Mouse (Mus musculus) kidney, adult 2 months (tissue): ENCODE measurements at regions not wholly inside any gene's neighbourhood (a gene's known extent, or its start where the extent isn't known, plus 50 kb on each side); places are given as distances from the start of the nearest gene placed in this dataset.

Source experiments
- DNase-seq: peaks from one replicate; pipeline ENCODE4 v3.0.0; 2021
- H3K27ac ChIP-seq: fragments of 200-500 bp; 2 replicates; pipeline ENCODE4 v1.5.1; 2012; ENCODE audit warnings: low read depth, low read length, control low read depth, inconsistent platforms; ENCODE audit not compliant: insufficient read depth
- H3K27me3 ChIP-seq: fragments of 200-500 bp; replicated peaks from 2 replicates; pipeline ENCODE4 v1.6.1; 2012; ENCODE audit warnings: mild to moderate bottlenecking, moderate library complexity, low read length, inconsistent platforms; ENCODE audit not compliant: control insufficient read depth, insufficient read depth
- H3K36me3 ChIP-seq: fragments of 200-500 bp; 2 replicates; pipeline ENCODE4 v1.6.1; 2012; ENCODE audit warnings: mild to moderate bottlenecking, moderate library complexity, low read length, inconsistent platforms; ENCODE audit not compliant: control insufficient read depth, insufficient read depth
- H3K4me1 ChIP-seq: fragments of 200-500 bp; 2 replicates; pipeline ENCODE4 v1.6.1; 2011; ENCODE audit warnings: low read length; ENCODE audit not compliant: control insufficient read depth, insufficient read depth
- H3K4me3 ChIP-seq: fragments of 200-500 bp; 2 replicates; pipeline ENCODE4 v1.5.1; 2011; ENCODE audit warnings: mild to moderate bottlenecking, low read depth, low read length, control low read depth; ENCODE audit not compliant: insufficient read depth
- CTCF ChIP-seq: fragments of 200-500 bp; conservative IDR thresholded peaks from 2 replicates; pipeline ENCODE4 v1.5.1; 2011; ENCODE audit warnings: low read depth, mild to moderate bottlenecking, control low read depth, low read length, moderate library complexity, mixed read lengths; ENCODE audit not compliant: insufficient read depth, insufficient read length
- POLR2A ChIP-seq: fragments of 200-500 bp; IDR thresholded peaks from one replicate; pipeline ENCODE4 v1.6.1; 2011; ENCODE audit warnings: low read depth, low read length, control low read depth
- WGBS: fragments of 180-500 bp; shearing (Covaris S2); methylation state at CpG from one replicate; pipeline ENCODE4 v1.1.7; 2018; 5-methylcytosine and 5-hydroxymethylcytosine counted together

DNA sequence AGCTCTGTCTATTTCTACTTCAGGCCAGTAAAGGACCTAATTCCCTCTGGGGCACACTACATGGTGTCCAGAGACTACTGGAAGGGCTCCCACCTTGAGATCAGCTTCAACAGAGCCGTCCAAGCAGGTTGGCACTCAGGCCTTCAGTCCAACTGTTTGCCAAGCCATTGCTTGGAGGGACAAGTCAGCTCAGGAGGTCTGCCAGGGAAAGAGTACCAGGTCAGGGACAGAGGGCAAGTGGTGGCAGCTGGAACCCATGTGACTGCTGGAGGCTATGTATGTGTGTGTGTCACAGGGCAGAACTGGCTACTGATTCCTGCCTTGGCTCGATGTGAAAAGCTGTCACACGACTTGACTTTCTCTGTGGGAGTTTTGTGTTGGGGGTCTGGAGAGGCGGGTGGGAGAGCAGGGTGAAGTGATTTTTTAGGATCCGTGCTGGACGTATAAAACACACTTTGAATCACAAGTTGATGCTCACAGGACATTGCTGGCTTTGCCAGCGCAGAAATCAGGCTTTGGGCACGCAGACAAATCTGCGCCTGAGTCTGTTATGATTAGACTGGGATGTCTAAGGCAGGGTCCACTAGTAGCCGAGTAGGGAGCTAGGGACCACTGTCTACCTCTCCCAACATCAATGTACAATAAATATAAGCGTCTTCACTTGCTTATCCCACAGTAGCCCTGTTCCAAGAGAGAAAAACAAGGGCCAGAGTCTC lies 118.0 kb downstream of the Sec61b start:
- peak; percentile 11 for DNase-seq
- no peaks in the 10 kb centered on the region for H3K4me1 ChIP-seq
- H3K27me3 ChIP-seq, result no peaks in the 10 kb centered on the region
- TF ChIP-seq POLR2A (no peak), CTCF (no peak)
- H3K27ac ChIP-seq, result no peak overlapping the region
- WGBS, result 85% methylated on average over 11 of the region's 11 CpGs
- no peak overlapping the region for H3K4me3 ChIP-seq
- H3K36me3 ChIP-seq, result no peaks in the 10 kb centered on the region

DNA sequence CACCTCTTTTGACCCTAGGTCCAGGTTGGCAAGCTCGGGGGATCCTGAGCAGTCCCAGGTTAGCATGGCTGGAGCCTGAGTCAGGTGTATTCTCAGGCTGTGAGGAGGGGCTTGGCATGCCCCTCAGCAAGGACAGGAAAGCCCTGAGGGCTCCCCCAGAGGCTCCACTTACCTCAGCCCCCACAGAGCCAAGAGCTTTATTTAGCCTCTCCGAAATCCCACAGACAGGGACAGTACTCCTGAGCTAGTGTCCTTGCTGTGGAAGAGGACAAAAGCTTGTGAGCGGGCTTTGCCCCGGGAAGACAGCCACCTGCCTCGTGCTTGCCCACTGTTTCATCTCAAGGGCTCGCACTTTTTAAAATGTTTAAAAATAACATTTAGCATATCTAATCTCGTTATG lies 118.7 kb downstream of the Sec61b start:
- Histone ChIP-seq H3K36me3 (no peaks in the 10 kb centered on the region), H3K27me3 (no peaks in the 10 kb centered on the region), H3K4me3 (no peak overlapping the region), H3K4me1 (no peaks in the 10 kb centered on the region), H3K27ac (no peak overlapping the region)
- TF ChIP-seq POLR2A, result no peak
- TF ChIP-seq CTCF, result no peak
- WGBS, result 85% methylated on average over 7 of the region's 7 CpGs
- DNase-seq, result no peak

DNA sequence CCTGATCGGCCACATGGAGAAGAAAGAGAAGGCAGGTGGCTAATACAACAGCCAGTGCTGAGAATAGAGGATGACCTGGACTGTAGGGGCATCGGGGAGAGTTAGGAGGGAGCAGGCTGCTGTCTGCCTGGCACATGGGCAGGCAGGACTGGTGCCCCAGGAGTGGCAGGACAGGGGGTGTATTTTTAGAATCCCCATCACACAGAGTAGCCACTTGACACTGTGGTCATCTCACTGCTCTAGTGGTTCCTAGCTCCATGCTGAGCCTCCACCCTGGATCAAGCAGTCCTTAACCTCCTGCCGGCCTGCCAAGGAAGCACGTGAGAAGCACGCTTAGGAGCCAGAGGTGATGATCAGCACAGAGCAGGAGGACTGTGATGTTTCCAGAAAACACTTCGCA lies 119.7 kb downstream of the Sec61b start:
- DNase-seq, result no peak
- no peaks in the 10 kb centered on the region for H3K4me1 ChIP-seq
- 80% methylated on average over 6 of the region's 6 CpGs for WGBS
- H3K27ac ChIP-seq, result no peak overlapping the region
- no peaks in the 10 kb centered on the region for H3K36me3 ChIP-seq
- no peak overlapping the region for H3K4me3 ChIP-seq
- H3K27me3 ChIP-seq, result no peaks in the 10 kb centered on the region
- TF ChIP-seq CTCF (no peak), POLR2A (no peak)

DNA sequence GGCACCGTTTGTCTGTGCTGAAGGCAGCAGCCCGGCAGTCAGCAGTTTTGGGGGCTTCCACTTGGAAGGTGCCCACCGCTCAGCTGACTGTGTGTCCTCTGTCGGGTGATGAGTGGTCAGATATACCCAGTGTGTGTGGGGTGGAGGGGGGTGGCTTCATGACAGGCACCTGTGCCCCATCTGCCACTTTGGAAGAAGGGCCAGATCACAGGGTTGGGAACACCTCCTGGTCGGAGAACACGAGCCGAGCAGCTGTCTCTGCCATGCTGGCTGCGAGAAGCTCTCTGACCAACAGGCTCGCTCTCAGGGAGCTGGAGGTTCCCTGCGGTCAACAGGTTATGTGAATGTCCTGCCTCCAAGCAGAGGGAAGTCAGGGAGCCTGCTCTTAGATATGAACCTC lies 121.4 kb downstream of the Sec61b start:
- no peak overlapping the region for H3K27ac ChIP-seq
- H3K4me3 ChIP-seq, result no peak overlapping the region
- TF ChIP-seq CTCF (no peak), POLR2A (no peak)
- 71% methylated on average over 10 of the region's 10 CpGs for WGBS
- DNase-seq, result no peak
- no peaks in the 10 kb centered on the region for H3K4me1 ChIP-seq
- H3K36me3 ChIP-seq, result no peaks in the 10 kb centered on the region
- no peaks in the 10 kb centered on the region for H3K27me3 ChIP-seq

DNA sequence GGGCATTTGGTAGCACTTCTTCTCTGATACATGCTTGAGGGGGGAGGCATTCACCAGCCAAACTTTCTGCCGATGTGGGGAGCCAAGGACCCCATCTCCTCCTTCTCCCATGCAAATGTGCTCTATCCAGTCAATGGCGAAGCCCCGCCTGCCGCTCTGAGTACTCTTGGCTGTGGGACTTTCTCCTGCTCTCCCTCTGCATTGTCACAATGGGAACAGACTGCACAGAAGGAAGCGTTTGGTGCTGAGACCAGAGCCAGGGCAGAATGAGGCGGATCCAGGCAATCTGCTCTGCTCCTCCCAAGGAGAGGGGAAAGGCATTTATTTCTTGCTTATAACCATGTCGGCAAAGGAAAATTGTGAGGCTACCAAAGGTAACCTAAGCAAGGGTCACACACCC lies 123.1 kb downstream of the Sec61b start:
- WGBS, result 68% methylated on average over 7 of the region's 7 CpGs
- DNase-seq, result no peak
- no peak for TF ChIP-seq CTCF
- no peak for TF ChIP-seq POLR2A
- no peaks in the 10 kb centered on the region for H3K36me3 ChIP-seq
- no peak overlapping the region for H3K27ac ChIP-seq
- no peak overlapping the region for H3K4me3 ChIP-seq
- H3K4me1 ChIP-seq, result no peaks in the 10 kb centered on the region
- no peaks in the 10 kb centered on the region for H3K27me3 ChIP-seq

DNA sequence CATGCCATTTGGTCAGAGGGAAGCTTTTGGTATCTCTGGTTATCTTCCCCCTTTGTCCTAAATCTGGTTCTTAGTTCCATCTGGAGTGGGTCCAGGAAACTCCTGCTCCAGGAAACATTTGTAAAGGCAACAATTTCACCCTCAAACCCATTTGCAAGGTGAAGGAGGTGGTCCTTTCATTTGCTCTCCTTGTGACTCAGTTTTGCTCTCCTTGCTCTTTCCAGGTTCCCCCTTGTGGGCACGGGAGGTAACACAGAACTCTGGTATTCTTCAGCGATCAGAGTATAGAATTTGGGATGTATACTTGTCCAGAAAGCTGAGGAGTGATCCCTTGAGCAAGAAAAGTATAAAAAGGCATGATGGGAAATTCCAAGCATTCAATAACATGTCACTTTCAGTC lies 123.8 kb downstream of the Sec61b start:
- WGBS, result 31% methylated on average over 2 of the region's 2 CpGs
- no peak overlapping the region for H3K4me3 ChIP-seq
- H3K4me1 ChIP-seq, result no peaks in the 10 kb centered on the region
- H3K27ac ChIP-seq, result no peak overlapping the region
- DNase-seq, result peak; percentile 10
- no peaks in the 10 kb centered on the region for H3K27me3 ChIP-seq
- TF ChIP-seq POLR2A (no peak), CTCF (peak; percentile 31; the same call in 1 of the 2 replicates)
- no peaks in the 10 kb centered on the region for H3K36me3 ChIP-seq

DNA sequence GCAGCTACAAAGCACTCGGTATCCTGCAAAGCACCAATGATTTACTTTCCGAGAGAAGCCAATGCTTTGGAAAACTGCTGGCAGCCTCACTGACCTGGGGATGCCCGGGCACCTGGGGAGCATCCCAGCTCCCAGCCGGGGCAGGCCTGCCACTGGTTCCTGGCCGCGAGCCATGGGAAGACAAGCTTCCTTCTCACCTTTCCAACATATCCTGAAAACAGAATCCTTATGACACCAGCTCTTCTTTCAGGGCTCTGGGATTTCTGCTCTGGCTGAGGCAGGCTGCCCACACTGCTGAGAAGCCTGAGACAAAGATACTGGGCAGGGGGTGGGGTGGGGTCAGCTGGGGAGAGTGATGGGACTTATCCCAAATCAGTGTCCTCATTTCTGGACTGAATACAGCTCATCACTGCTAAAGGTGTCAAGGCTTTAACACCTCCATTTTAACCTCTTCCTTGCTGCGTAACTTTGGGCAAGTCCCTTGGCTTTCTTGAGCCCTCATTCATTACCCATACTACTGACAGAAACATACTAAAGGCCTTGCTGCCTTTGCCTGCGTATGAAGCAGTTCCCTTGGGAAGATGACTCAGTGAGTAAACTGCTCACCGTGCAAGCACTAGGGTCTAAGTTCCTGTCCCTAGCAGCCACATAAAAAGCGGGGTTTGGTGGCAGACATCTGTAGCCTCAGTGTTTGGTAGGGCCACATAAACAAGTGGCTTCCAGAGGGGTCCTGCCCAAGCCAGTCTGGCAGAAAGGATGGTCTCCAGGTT lies 127.0 kb downstream of the Sec61b start:
- H3K27ac ChIP-seq, result no peak overlapping the region

More for the DNA sequence above, 127.0 kb downstream of the Sec61b start:
- Histone ChIP-seq H3K4me1 (no peaks in the 10 kb centered on the region), H3K27me3 (no peaks in the 10 kb centered on the region), H3K36me3 (no peaks in the 10 kb centered on the region), H3K4me3 (no peak overlapping the region)
- TF ChIP-seq CTCF, result no peak
- TF ChIP-seq POLR2A, result no peak
- DNase-seq, result peak; percentile 34
- WGBS, result 66% methylated on average over 10 of the region's 10 CpGs
